31 mouse cellular contexts compared by ENCODE assay signal in genomic region chr6:116848538-116849093, GRCm38 (mm10).
DNase-seq lines count a peak whose midpoint lies in the region; ATAC-seq and TF ChIP-seq lines count a peak whose summit lies in the region.
"Had no signal": no experiment of that assay in that cellular context is flagged by ENCODE, and none has a peak within 500 bp of the region (broad histone marks: within the 10 kb centered on the region; RNA-seq: fewer than 3 reads in every experiment).

No protein-coding gene starts in this region.

- no peaks in the 10 kb centered on the region for H3K4me1 ChIP-seq in midbrain, embryonic 14.5 days (ENCODE audit: control insufficient read depth, insufficient read depth, low read length)
- no peaks in the 10 kb centered on the region for H3K4me1 ChIP-seq in midbrain, postnatal 0 days (ENCODE audit: insufficient read depth, low read length)
- H3K4me1 ChIP-seq in embryonic facial prominence, embryonic 10.5 days: no peaks in the 10 kb centered on the region
- no peaks in the 10 kb centered on the region for H3K4me1 ChIP-seq in intestine, embryonic 16.5 days (ENCODE audit: control insufficient read depth, insufficient read depth, low read length)
- no peaks in the 10 kb centered on the region for H3K4me1 ChIP-seq in forebrain, embryonic 13.5 days
- H3K4me1 ChIP-seq: hindbrain, embryonic 10.5 days; kidney, embryonic 15.5 days; liver, embryonic 12.5 days; megakaryocyte, embryonic 14.5 days; midbrain, embryonic 12.5 days had no signal

- no peak overlapping the region for H3K4me2 ChIP-seq in midbrain, embryonic 14.5 days (ENCODE audit: low read length)
- no peak overlapping the region for H3K4me2 ChIP-seq in midbrain, postnatal 0 days (ENCODE audit: low read depth, low read length, poor library complexity, severe bottlenecking)
- no peak overlapping the region for H3K4me2 ChIP-seq in intestine, embryonic 16.5 days (ENCODE audit: low read depth, low read length)
- H3K4me2 ChIP-seq in forebrain, embryonic 13.5 days: no peak overlapping the region
- H3K4me2 ChIP-seq: heart, embryonic 13.5 days; kidney, embryonic 15.5 days; liver, embryonic 12.5 days; midbrain, embryonic 12.5 days had no signal

- H3K9me3 ChIP-seq in midbrain, embryonic 14.5 days (ENCODE audit: control insufficient read depth, low read length): no peaks in the 10 kb centered on the region
- no peaks in the 10 kb centered on the region for H3K9me3 ChIP-seq in midbrain, postnatal 0 days (ENCODE audit: low read length)
- H3K9me3 ChIP-seq in embryonic facial prominence, embryonic 10.5 days: no peaks in the 10 kb centered on the region
- H3K9me3 ChIP-seq in intestine, embryonic 16.5 days (ENCODE audit: control insufficient read depth, low read length): no peaks in the 10 kb centered on the region
- no peaks in the 10 kb centered on the region for H3K9me3 ChIP-seq in forebrain, embryonic 13.5 days (replicated peaks)
- H3K9me3 ChIP-seq: hindbrain, embryonic 10.5 days; kidney, embryonic 15.5 days; liver, embryonic 12.5 days; megakaryocyte, embryonic 14.5 days; midbrain, embryonic 12.5 days had no signal

- peak; percentile 20 for DNase-seq in midbrain, embryonic 14.5 days
- DNase-seq in midbrain, postnatal 0 days (ENCODE audit: low spot score): no peak
- peak; percentile 10 for DNase-seq in embryo, embryonic 11 days
- peak; percentile 37 for DNase-seq in embryonic facial prominence, embryonic 10.5 days (ENCODE audit: low spot score)
- DNase-seq in gastrocnemius, postnatal 25 days: no peak
- DNase-seq: adrenal gland, adult 2 months; adrenal gland, postnatal 36 days; B cell, adult 2 months; cerebellum, adult 18-20 months; cerebellum, postnatal 10 days; gastrocnemius, postnatal 14 days; heart, adult 2 months; heart, postnatal 14 days; kidney, adult 18-20 months; kidney, postnatal 25 days; left cerebral cortex, postnatal 4 days; liver, postnatal 0 days; lung, postnatal 4 days; right cerebral cortex, postnatal 25 days; thymus, postnatal 14 days had no signal

- no peaks in the 10 kb centered on the region for H3K36me3 ChIP-seq in midbrain, embryonic 14.5 days (ENCODE audit: control insufficient read depth, insufficient read depth, low read length)
- H3K36me3 ChIP-seq in midbrain, postnatal 0 days (ENCODE audit: insufficient read depth, low read length): no peaks in the 10 kb centered on the region
- H3K36me3 ChIP-seq in embryonic facial prominence, embryonic 10.5 days (replicated peaks): no peaks in the 10 kb centered on the region
- no peaks in the 10 kb centered on the region for H3K36me3 ChIP-seq in intestine, embryonic 16.5 days (ENCODE audit: control insufficient read depth, insufficient read depth, low read length)
- no peaks in the 10 kb centered on the region for H3K36me3 ChIP-seq in forebrain, embryonic 13.5 days (ENCODE audit: poor library complexity, severe bottlenecking)
- H3K36me3 ChIP-seq: heart, embryonic 13.5 days; hindbrain, embryonic 10.5 days; kidney, embryonic 15.5 days; liver, embryonic 12.5 days; midbrain, embryonic 12.5 days had no signal

- ATAC-seq in midbrain, embryonic 14.5 days (ENCODE audit: low FRiP score, low TSS enrichment): no peak
- no peak for ATAC-seq in midbrain, postnatal 0 days (ENCODE audit: low FRiP score)
- peak; percentile 40; the same call in 1 of the 2 replicates for ATAC-seq in intestine, embryonic 16.5 days
- ATAC-seq in forebrain, embryonic 13.5 days: no peak
- ATAC-seq: activated CD4-positive, CD25-positive, alpha-beta regulatory T cell, adult 4 months; forebrain, embryonic 14.5 days; hindbrain, embryonic 16.5 days; liver, embryonic 12.5 days; liver, postnatal 0 days had no signal

- 0 out of 2 replicates have a peak overlapping the region, but pooled peaks have one; percentile 49 for H3K27ac ChIP-seq in midbrain, embryonic 14.5 days (replicated peaks; ENCODE audit: low read depth, low read length)
- no peak overlapping the region for H3K27ac ChIP-seq in midbrain, postnatal 0 days (ENCODE audit: low read depth, low read length)
- H3K27ac ChIP-seq in embryonic facial prominence, embryonic 10.5 days (replicated peaks): no peak overlapping the region
- peak overlapping the region; percentile 17 for H3K27ac ChIP-seq in intestine, embryonic 16.5 days (ENCODE audit: low read length)
- no peak overlapping the region for H3K27ac ChIP-seq in forebrain, embryonic 13.5 days
- H3K27ac ChIP-seq: heart, adult 2 months; heart, embryonic 13.5 days; hindbrain, embryonic 10.5 days; kidney, embryonic 15.5 days; liver, embryonic 12.5 days; midbrain, embryonic 12.5 days had no signal

- H3K9ac ChIP-seq in midbrain, embryonic 14.5 days (replicated peaks; ENCODE audit: low read length): no peak overlapping the region
- no peak overlapping the region for H3K9ac ChIP-seq in midbrain, postnatal 0 days (replicated peaks; ENCODE audit: low read length, poor library complexity, severe bottlenecking)
- H3K9ac ChIP-seq in intestine, embryonic 16.5 days (ENCODE audit: low read depth, low read length): no peak overlapping the region
- H3K9ac ChIP-seq in forebrain, embryonic 13.5 days: no peak overlapping the region
- H3K9ac ChIP-seq: heart, embryonic 13.5 days; kidney, embryonic 15.5 days; liver, embryonic 12.5 days; liver, postnatal 0 days; midbrain, embryonic 12.5 days had no signal

- WGBS in midbrain, embryonic 14.5 days: 63% methylated on average over 10 of the region's 10 CpGs
- WGBS in midbrain, postnatal 0 days: 47% methylated on average over 10 of the region's 10 CpGs
- 63% methylated on average over 10 of the region's 10 CpGs for WGBS in embryonic facial prominence, embryonic 10.5 days
- WGBS in intestine, embryonic 16.5 days: 48% methylated on average over 10 of the region's 10 CpGs
- WGBS in forebrain, embryonic 13.5 days: 79% methylated on average over 10 of the region's 10 CpGs

- TF ChIP-seq CTCF in midbrain, postnatal 0 days (IDR thresholded peaks at IDR 0.05): no peak

- H3K4me3 ChIP-seq in midbrain, embryonic 14.5 days (replicated peaks; ENCODE audit: low read depth, low read length): no peak overlapping the region
- H3K4me3 ChIP-seq in midbrain, postnatal 0 days (ENCODE audit: low read depth, low read length): no peak overlapping the region
- no peak overlapping the region for H3K4me3 ChIP-seq in embryonic facial prominence, embryonic 10.5 days
- no peak overlapping the region for H3K4me3 ChIP-seq in intestine, embryonic 16.5 days (ENCODE audit: low read length)
- H3K4me3 ChIP-seq in forebrain, embryonic 13.5 days: no peak overlapping the region
- H3K4me3 ChIP-seq: heart, adult 2 months; heart, embryonic 13.5 days; hindbrain, embryonic 10.5 days; kidney, embryonic 15.5 days; liver, embryonic 12.5 days; megakaryocyte, embryonic 14.5 days; midbrain, embryonic 12.5 days had no signal

- no peaks in the 10 kb centered on the region for H3K27me3 ChIP-seq in midbrain, embryonic 14.5 days (ENCODE audit: control insufficient read depth, insufficient read depth, low read length)
- H3K27me3 ChIP-seq in midbrain, postnatal 0 days (ENCODE audit: insufficient read depth, low read length): no peaks in the 10 kb centered on the region
- no peaks in the 10 kb centered on the region for H3K27me3 ChIP-seq in embryonic facial prominence, embryonic 10.5 days (replicated peaks; ENCODE audit: low read depth, poor library complexity, severe bottlenecking)
- H3K27me3 ChIP-seq in intestine, embryonic 16.5 days (replicated peaks; ENCODE audit: control insufficient read depth, insufficient read depth, low read length): no peaks in the 10 kb centered on the region
- no peaks in the 10 kb centered on the region for H3K27me3 ChIP-seq in forebrain, embryonic 13.5 days
- H3K27me3 ChIP-seq: heart, embryonic 13.5 days; kidney, embryonic 15.5 days; liver, embryonic 12.5 days; megakaryocyte, embryonic 14.5 days; midbrain, embryonic 12.5 days had no signal

Comparison
In these comparisons a context has a peak if more than half of its experiments do, and no peak if none do; other contexts are left out.
1. DNase-seq: peak in midbrain, embryonic 14.5 days (single experiment), embryo, embryonic 11 days (single experiment) and embryonic facial prominence, embryonic 10.5 days (single experiment); none in midbrain, postnatal 0 days (single experiment) and gastrocnemius, postnatal 25 days (single experiment).
2. H3K27ac ChIP-seq: peak in midbrain, embryonic 14.5 days (single experiment) and intestine, embryonic 16.5 days (single experiment); none in midbrain, postnatal 0 days (single experiment), embryonic facial prominence, embryonic 10.5 days (single experiment) and forebrain, embryonic 13.5 days (single experiment).